8 mouse cellular contexts compared by ENCODE assay signal in genomic region chr5:130143977-130144333, GRCm38 (mm10). TPM values are rescaled to one million over a fixed set of nuclear protein-coding genes. Genes with fewer than 3 reads are reported as not detected.
DNase-seq lines count a peak whose midpoint lies in the region; ATAC-seq and TF ChIP-seq lines count a peak whose summit lies in the region.

No protein-coding gene starts in this region.

- no peak for TF ChIP-seq CTCF in E14TG2a.4 (conservative IDR thresholded peaks at IDR 0.05; ENCODE audit: low read length)

- peak overlapping the region; percentile 60 for H3K27ac ChIP-seq in forebrain, embryonic 13.5 days
- H3K27ac ChIP-seq in lung, embryonic 16.5 days (ENCODE audit: low read length): peak overlapping the region; percentile 79

- H3K27me3 ChIP-seq in E14TG2a.4 (ENCODE audit: insufficient read depth, low read length): peaks cover 49% of the 10 kb centered on the region
- no peaks in the 10 kb centered on the region for H3K27me3 ChIP-seq in forebrain, embryonic 13.5 days
- H3K27me3 ChIP-seq in lung, embryonic 16.5 days (ENCODE audit: control insufficient read depth, insufficient read depth, low read depth, low read length): no peaks in the 10 kb centered on the region

- intact Hi-C loops in heart, postnatal 25 days (cut with DNase I): loop anchor here (5.0 kb wide), 1 partner anchor 122 kb away; no protein-coding TSS in a partner anchor

- ATAC-seq in forebrain, embryonic 13.5 days: peak; percentile 54
- ATAC-seq in lung, embryonic 16.5 days (ENCODE audit: low read depth): peak; percentile 40

- no peaks in the 10 kb centered on the region for H3K9me3 ChIP-seq in E14TG2a.4 (ENCODE audit: low read length)
- H3K9me3 ChIP-seq in forebrain, embryonic 13.5 days (replicated peaks): no peaks in the 10 kb centered on the region
- H3K9me3 ChIP-seq in lung, embryonic 16.5 days (ENCODE audit: control insufficient read depth, low read length): no peaks in the 10 kb centered on the region

- H3K9ac ChIP-seq in forebrain, embryonic 13.5 days: peak overlapping the region; percentile 56
- peak overlapping the region; percentile 59 for H3K9ac ChIP-seq in lung, embryonic 16.5 days (ENCODE audit: low read length)

- H3K4me2 ChIP-seq in forebrain, embryonic 13.5 days: peak overlapping the region; percentile 84
- peak overlapping the region; percentile 98 for H3K4me2 ChIP-seq in lung, embryonic 16.5 days (ENCODE audit: low read depth, low read length)

- WGBS in forebrain, embryonic 13.5 days: 1% methylated on average over 20 of the region's 20 CpGs
- 2% methylated on average over 20 of the region's 20 CpGs for WGBS in lung, embryonic 16.5 days

- peaks cover 22% of the 10 kb centered on the region for H3K4me1 ChIP-seq in E14TG2a.4 (replicated peaks; ENCODE audit: low read depth, low read length)
- H3K4me1 ChIP-seq in forebrain, embryonic 13.5 days: peaks cover 16% of the 10 kb centered on the region
- H3K4me1 ChIP-seq in lung, embryonic 16.5 days (replicated peaks; ENCODE audit: control insufficient read depth, insufficient read depth, low read length): peaks cover 14% of the 10 kb centered on the region

- H3K4me3 ChIP-seq in E14TG2a.4 (replicated peaks; ENCODE audit: low read length): peak overlapping the region; percentile 89
- H3K4me3 ChIP-seq in forebrain, embryonic 13.5 days: peak overlapping the region; percentile 67
- peak overlapping the region; percentile 63 for H3K4me3 ChIP-seq in lung, embryonic 16.5 days (ENCODE audit: low read length)

- DNase-seq in brain, embryonic 18.5 days (ENCODE audit: low read depth, low spot score): peak; percentile 61
- DNase-seq in heart, postnatal 25 days (ENCODE audit: low spot score): peak; percentile 70
- peak; percentile 87 for DNase-seq in layer of hippocampus, adult 9-11 months
- peak; percentile 52 for DNase-seq in ovary, postnatal 10 days (ENCODE audit: low spot score)
- DNase-seq in thymus, postnatal 14 days: peak; percentile 56

- 0 out of 2 replicates have a peak, but pooled peaks cover 2% of the 10 kb centered on the region for H3K36me3 ChIP-seq in E14TG2a.4 (ENCODE audit: insufficient read depth, low read length)
- 0 out of 2 replicates have a peak, but pooled peaks cover 5% of the 10 kb centered on the region for H3K36me3 ChIP-seq in forebrain, embryonic 13.5 days (ENCODE audit: poor library complexity, severe bottlenecking)
- H3K36me3 ChIP-seq in lung, embryonic 16.5 days (ENCODE audit: control insufficient read depth, insufficient read depth, low read length): no peaks in the 10 kb centered on the region

RNA-seq across cellular contexts. Expression of gene Kctd7, which starts 0.7 kb away (rescaled TPM):
- 8.3 and 8.9 TPM in 2 replicates for polyA plus RNA-seq in forebrain, embryonic 13.5 days (2015; fragmentation: Nextera tagmentation; extraction: Ambion mirVana)
- total RNA-seq in heart, postnatal 25 days (2021): 1 to 10 TPM; 2.0 to 2.6 TPM
- 5.5 and 6.1 TPM in 2 replicates for polyA plus RNA-seq in lung, embryonic 16.5 days (2015; fragmentation: Nextera tagmentation; extraction: Ambion mirVana)

RNA-seq across cellular contexts. Expression of gene Rabgef1, which starts 27.6 kb away (rescaled TPM):
- 32.8 and 34.6 TPM in 2 replicates for polyA plus RNA-seq in forebrain, embryonic 13.5 days (2015; fragmentation: Nextera tagmentation; extraction: Ambion mirVana)
- 10 to 100 TPM; 18.5 to 20.2 TPM for total RNA-seq in heart, postnatal 25 days (2021)
- 31.1 and 32.4 TPM in 2 replicates for polyA plus RNA-seq in lung, embryonic 16.5 days (2015; fragmentation: Nextera tagmentation; extraction: Ambion mirVana)

Comparison
In these comparisons a context has a peak if more than half of its experiments do, and no peak if none do; other contexts are left out.
1. Peak in every context shown above with its lines: DNase-seq, ATAC-seq, H3K4me3 ChIP-seq and H3K27ac ChIP-seq.